Mouse (Mus musculus) gonadal fat pad, adult 2 months (tissue): ENCODE measurements around the gene Aldh3b2. TPM values are rescaled to one million over a fixed set of nuclear protein-coding genes. Genes with fewer than 3 reads are reported as not detected.
A peak's percentile ranks its signal among the peaks of the same experiment; 100 is the strongest.

Experiments used
- DNase-seq: peaks from one replicate; pipeline ENCODE4 v3.0.0-alpha.2; 2012; ENCODE audit warnings: low read depth
- polyA plus RNA-seq: library from polyadenylated mRNA; depleted of rRNA; stranded (reverse); fragments of >200 nt; gene quantifications from 2 replicates; pipeline ENCODE4 v1.2.3, GENCODE M21; 2012; rRNA removed

The Aldh3b2 gene
- polyA plus RNA-seq: 20.1 and 30.9 TPM in 2 replicates

- DNase-seq: peak; percentile 75
Observed at GRCm38 (mm10) chr19:3972229-3972628, at the start of gene Aldh3b2. Aldh3b2 (plus strand) TSS chr19:3972328.

- no peak for DNase-seq
Observed at GRCm38 (mm10) chr19:3922661-3923371, 49.3 kb upstream of the Aldh3b2 start.

- no peak for DNase-seq
Observed at GRCm38 (mm10) chr19:3923586-3923985, 48.5 kb upstream of the Aldh3b2 start.

- no peak for DNase-seq
Observed at GRCm38 (mm10) chr19:3924190-3924589, 47.9 kb upstream of the Aldh3b2 start.

GRCm38 (mm10) chr19:3924868-3925267, 47.3 kb upstream of the Aldh3b2 start:
- no peak for DNase-seq

- DNase-seq: no peak
Observed at GRCm38 (mm10) chr19:3925859-3926258, 46.3 kb upstream of the Aldh3b2 start.

- no peak for DNase-seq
Observed at GRCm38 (mm10) chr19:3926279-3926678, 45.8 kb upstream of the Aldh3b2 start.

- no peak for DNase-seq
Observed at GRCm38 (mm10) chr19:3926685-3927084, 45.4 kb upstream of the Aldh3b2 start.

GRCm38 (mm10) chr19:3927989-3928388, 44.1 kb upstream of the Aldh3b2 start:
- DNase-seq: no peak

- no peak for DNase-seq
Observed at GRCm38 (mm10) chr19:3928779-3929178, 43.3 kb upstream of the Aldh3b2 start.

GRCm38 (mm10) chr19:3929211-3929941, 42.8 kb upstream of the Aldh3b2 start, which contains the start of gene Aldh3b1:
Aldh3b1 (minus strand) TSS chr19:3929808.
- no peak for DNase-seq

- no peak for DNase-seq
Observed at GRCm38 (mm10) chr19:3930262-3931057, 41.7 kb upstream of the Aldh3b2 start.

- DNase-seq: no peak
Observed at GRCm38 (mm10) chr19:3931716-3932115, 40.4 kb upstream of the Aldh3b2 start.

- no peak for DNase-seq
Observed at GRCm38 (mm10) chr19:3935032-3935895, 36.9 kb upstream of the Aldh3b2 start, which contains the start of gene Unc93b1. Unc93b1 (plus strand) TSS chr19:3935186.

GRCm38 (mm10) chr19:3935896-3936850, 36.0 kb upstream of the Aldh3b2 start:
- no peak for DNase-seq

GRCm38 (mm10) chr19:3942315-3942714, 29.8 kb upstream of the Aldh3b2 start:
- no peak for DNase-seq

GRCm38 (mm10) chr19:3942986-3943735, 29.0 kb upstream of the Aldh3b2 start:
- no peak for DNase-seq

GRCm38 (mm10) chr19:3945872-3946564, 26.1 kb upstream of the Aldh3b2 start:
- no peak for DNase-seq

GRCm38 (mm10) chr19:3946715-3947114, 25.4 kb upstream of the Aldh3b2 start:
- DNase-seq: no peak
